Mouse (Mus musculus) CH12.LX (cell line): ENCODE results near the gene Gpatch3. TPM values are rescaled to one million over a fixed set of nuclear protein-coding genes. Genes with fewer than 3 reads are reported as not detected.

ENCODE experiments used
- DNase-seq: peaks from one replicate; pipeline ENCODE4 v3.0.0-alpha.2; 2013; ENCODE audit errors: extremely low read depth
- H3K27ac ChIP-seq: 2 replicates; pipeline ENCODE4 v1.5.1; 2012; ENCODE audit warnings: low read depth, mild to moderate bottlenecking, control low read depth, moderate library complexity; ENCODE audit not compliant: insufficient read depth
- H3K27me3 ChIP-seq: replicated peaks from 2 replicates; pipeline ENCODE3; 2012; ENCODE audit warnings: inconsistent platforms
- H3K36me3 ChIP-seq, 2 experiments: replicated peaks in 1 of 2; 2 replicates each; pipeline versions ENCODE3 to v1.6.1; 2012; ENCODE audit warnings: inconsistent platforms in 1 of 2, low read length in 1 of 2, mild to moderate bottlenecking in 1 of 2, mixed read lengths in 1 of 2, moderate library complexity in 1 of 2; ENCODE audit not compliant: control insufficient read depth in 1 of 2, insufficient read depth in 1 of 2
- H3K4me1 ChIP-seq, 2 experiments: 2 replicates each; pipeline ENCODE4 v1.6.1; 2012; ENCODE audit warnings: inconsistent platforms in 1 of 2, moderate library complexity in 1 of 2; ENCODE audit not compliant: insufficient read depth in 2 of 2, control insufficient read depth in 1 of 2
- H3K4me2 ChIP-seq: 2 replicates; pipeline ENCODE4 v1.6.1; 2012; ENCODE audit warnings: low read depth, mild to moderate bottlenecking, control low read depth; ENCODE audit not compliant: poor library complexity, insufficient read depth, severe bottlenecking
- H3K4me3 ChIP-seq, 3 experiments: fragments of 150-350 bp in 1 of 3; sonication (generic) in 1 of 3; replicated peaks in 1 of 3; 2 replicates each; pipeline versions ENCODE3 to v1.5.1; 2011 to 2012; ENCODE audit warnings: low read depth in 2 of 3, low read length in 2 of 3, mild to moderate bottlenecking in 2 of 3, moderate library complexity in 2 of 3, control low read depth in 1 of 3, improper control_type of control experiment in 1 of 3, inconsistent platforms in 1 of 3, mixed read lengths in 1 of 3; ENCODE audit not compliant: poor library complexity in 1 of 3
- H3K79me2 ChIP-seq: replicated peaks from 2 replicates; pipeline ENCODE4 v1.6.1; 2012; ENCODE audit warnings: mild to moderate bottlenecking, moderate library complexity; ENCODE audit not compliant: control insufficient read depth, poor library complexity, insufficient read depth, severe bottlenecking; ENCODE audit errors: extremely low read depth
- H3K9ac ChIP-seq: 2 replicates; pipeline ENCODE4 v1.6.1; 2012; ENCODE audit warnings: low read depth, mild to moderate bottlenecking, control low read depth, moderate library complexity; ENCODE audit not compliant: insufficient read depth
- H3K9me3 ChIP-seq: replicated peaks from 2 replicates; pipeline ENCODE3; 2012; ENCODE audit warnings: low read length, inconsistent platforms, mixed read lengths
- BHLHE40 ChIP-seq: IDR thresholded peaks from 2 replicates; pipeline ENCODE4 v1.6.1; 2011; ENCODE audit warnings: mild to moderate bottlenecking, low read depth, low read length, improper control_type of control experiment
- CTCF ChIP-seq, 2 experiments: IDR thresholded peaks in 1 of 2; conservative IDR thresholded peaks in 1 of 2; 2 replicates each; pipeline ENCODE4 v1.5.1; 2011 to 2012; ENCODE audit warnings: low read depth in 2 of 2, low read length in 2 of 2, improper control_type of control experiment in 1 of 2, inconsistent platforms in 1 of 2, mild to moderate bottlenecking in 1 of 2, moderate library complexity in 1 of 2
- E2F4 ChIP-seq: IDR thresholded peaks from 2 replicates; pipeline ENCODE4 v1.6.1; 2011; ENCODE audit warnings: low read depth, low read length, improper control_type of control experiment; ENCODE audit not compliant: insufficient replicate concordance
- GABPA ChIP-seq: IDR thresholded peaks from 2 replicates; pipeline ENCODE4 v1.6.1; 2012; ENCODE audit warnings: low read depth, low read length, improper control_type of control experiment, inconsistent platforms; ENCODE audit not compliant: insufficient replicate concordance
- HCFC1 ChIP-seq: IDR thresholded peaks from 2 replicates; pipeline ENCODE4 v1.6.1; 2012; ENCODE audit warnings: low read depth, mild to moderate bottlenecking, inconsistent platforms, low read length, improper control_type of control experiment
- IRF4 ChIP-seq: IDR thresholded peaks from 2 replicates; pipeline ENCODE4 v1.6.1; 2014; ENCODE audit warnings: low read depth, mild to moderate bottlenecking, inconsistent platforms, low read length, improper control_type of control experiment
- JUND ChIP-seq: conservative IDR thresholded peaks from 2 replicates; pipeline ENCODE4 v1.6.1; 2011; ENCODE audit warnings: low read depth, low read length, improper control_type of control experiment
- MAFK ChIP-seq: IDR thresholded peaks from 2 replicates; pipeline ENCODE4 v1.6.1; 2011; ENCODE audit warnings: low read length, improper control_type of control experiment; ENCODE audit not compliant: insufficient replicate concordance
- MYC ChIP-seq: IDR thresholded peaks from 2 replicates; pipeline ENCODE4 v1.6.1; 2011; ENCODE audit warnings: low read depth, mild to moderate bottlenecking, improper control_type of control experiment, low read length
- NELFE ChIP-seq: IDR thresholded peaks from 2 replicates; pipeline ENCODE4 v1.6.1; 2011; ENCODE audit warnings: low read depth, low read length, improper control_type of control experiment
- NRF1 ChIP-seq: IDR thresholded peaks from 2 replicates; pipeline ENCODE4 v1.6.1; 2014; ENCODE audit warnings: low read depth, mild to moderate bottlenecking, inconsistent platforms, low read length, improper control_type of control experiment, moderate library complexity
- POLR2A ChIP-seq: IDR thresholded peaks from 2 replicates; pipeline ENCODE4 v1.6.1; 2011; ENCODE audit warnings: low read depth, mild to moderate bottlenecking, improper control_type of control experiment, low read length
- POLR2AphosphoS2 ChIP-seq: IDR thresholded peaks from 2 replicates; pipeline ENCODE4 v1.6.1; 2011; ENCODE audit warnings: low read depth, low read length, improper control_type of control experiment
- RAD21 ChIP-seq: IDR thresholded peaks from 2 replicates; pipeline ENCODE4 v1.6.1; 2011; ENCODE audit warnings: low read depth, mild to moderate bottlenecking, low read length, improper control_type of control experiment, moderate library complexity
- RCOR1 ChIP-seq: conservative IDR thresholded peaks from 2 replicates; pipeline ENCODE4 v1.6.1; 2012; ENCODE audit warnings: low read depth, mild to moderate bottlenecking, inconsistent platforms, low read length, improper control_type of control experiment
- SIN3A ChIP-seq: IDR thresholded peaks from 2 replicates; pipeline ENCODE4 v1.6.1; 2012; ENCODE audit warnings: low read length, improper control_type of control experiment, inconsistent platforms
- SMC3 ChIP-seq: IDR thresholded peaks from 2 replicates; pipeline ENCODE4 v1.6.1; 2011; ENCODE audit warnings: low read depth, low read length, improper control_type of control experiment
- TBP ChIP-seq: conservative IDR thresholded peaks from 2 replicates; pipeline ENCODE4 v1.6.1; 2011; ENCODE audit warnings: low read depth, low read length, improper control_type of control experiment
- TCF12 ChIP-seq: IDR thresholded peaks from 2 replicates; pipeline ENCODE4 v1.6.1; 2014; ENCODE audit warnings: low read depth, mild to moderate bottlenecking, inconsistent platforms, low read length, improper control_type of control experiment
- UBTF ChIP-seq: IDR thresholded peaks from 2 replicates; pipeline ENCODE4 v1.6.1; 2012; ENCODE audit warnings: low read depth, mild to moderate bottlenecking, inconsistent platforms, low read length, improper control_type of control experiment, moderate library complexity
- USF1 ChIP-seq: IDR thresholded peaks from 2 replicates; pipeline ENCODE4 v1.6.1; 2014; ENCODE audit warnings: low read depth, mild to moderate bottlenecking, inconsistent platforms, low read length, improper control_type of control experiment
- USF2 ChIP-seq: conservative IDR thresholded peaks from 2 replicates; pipeline ENCODE4 v1.6.1; 2011; ENCODE audit warnings: low read depth, low read length, improper control_type of control experiment
- ZC3H11A ChIP-seq: IDR thresholded peaks from 2 replicates; pipeline ENCODE4 v1.6.1; 2012; ENCODE audit warnings: low read depth, mild to moderate bottlenecking, inconsistent platforms, low read length, improper control_type of control experiment
- ZKSCAN1 ChIP-seq: IDR thresholded peaks from 2 replicates; pipeline ENCODE4 v1.6.1; 2012; ENCODE audit warnings: low read depth, inconsistent platforms, low read length, improper control_type of control experiment, borderline replicate concordance
- ZNF384 ChIP-seq: IDR thresholded peaks from 2 replicates; pipeline ENCODE4 v1.6.1; 2012; ENCODE audit warnings: low read depth, low read length, improper control_type of control experiment, inconsistent platforms
- dilution Hi-C: fragments of 300-500 bp; cut with MboI; formaldehyde crosslinking; loops from 2 replicates; pipeline ENCODE4 v1.14.3; 2020; ENCODE audit warnings: low sequenced_read_pairs; ENCODE audit not compliant: extremely low pct_unique_long_range_greater_than_20kb, extremely low pct_ligation_motif_present
- in situ Hi-C: fragments of 300-500 bp; cut with MboI; formaldehyde crosslinking; loops from 3 replicates; pipeline ENCODE4 v1.14.3; 2019; ENCODE audit warnings: low sequenced_read_pairs, low pct_ligation_motif_present, low pct_unique_long_range_greater_than_20kb, mixed read lengths
- polyA plus RNA-seq: library from polyadenylated mRNA; unstranded; fragments of >175 nt; gene quantifications from 2 replicates; pipeline ENCODE4 v1.2.1, GENCODE M21; 2012; ENCODE audit warnings: low read depth; ENCODE audit not compliant: insufficient read length
- total RNA-seq, 2 experiments: library from RNA; depleted of rRNA; stranded (reverse); fragments of 300-350 nt in 1 of 2; fragments of >200 nt in 1 of 2; gene quantifications; 2 replicates each; pipeline ENCODE4 v1.2.3; 2012 to 2014

The Gpatch3 gene
- total and polyA plus RNA-seq, 3 experiments, result 7.2 to 20.9 (median 10.8) TPM

- peaks cover 23% of the 10 kb centered on the region for H3K79me2 ChIP-seq
- H3K27me3 ChIP-seq, result no peaks in the 10 kb centered on the region
- H3K4me2 ChIP-seq, result no peak overlapping the region
- H3K4me3 ChIP-seq, result peak overlapping the region in 1 of 3 experiments; percentile 13
- H3K9me3 ChIP-seq, result no peaks in the 10 kb centered on the region
- peaks cover 18 to 59% of the 10 kb centered on the region in 2 experiments for H3K36me3 ChIP-seq
- TF ChIP-seq POLR2A, result no peak
- no peak for TF ChIP-seq TBP
- no peak for TF ChIP-seq TCF12
- no peak for TF ChIP-seq JUND
- no peak for TF ChIP-seq SIN3A
- no peak for TF ChIP-seq POLR2AphosphoS2
- no peak for TF ChIP-seq GABPA
- no peak for TF ChIP-seq HCFC1
- TF ChIP-seq RCOR1, result no peak
- TF ChIP-seq NELFE, result no peak
- TF ChIP-seq SMC3, result no peak
- no peak for TF ChIP-seq ZNF384
- TF ChIP-seq E2F4, result no peak
- no peak for TF ChIP-seq NRF1
- no peak for TF ChIP-seq IRF4
- no peak for TF ChIP-seq CTCF (conservative IDR thresholded peaks at IDR 0.05 in 1 of 2, IDR thresholded peaks at IDR 0.05 in 1 of 2; ENCODE audit: low read depth in 2 of 2, low read length in 2 of 2)
- no peak for TF ChIP-seq ZC3H11A
- TF ChIP-seq MYC, result no peak
- no peak for TF ChIP-seq UBTF
- TF ChIP-seq USF2, result no peak
- DNase-seq, result no peak
- H3K27ac ChIP-seq, result peak overlapping the region; percentile 59
- H3K9ac ChIP-seq, result no peak overlapping the region
- dilution Hi-C loops (no loop called here), in situ Hi-C loops (no loop called here)
- H3K4me1 ChIP-seq, result peaks cover 31 to 86% of the 10 kb centered on the region in 2 experiments
Measured at GRCm38 (mm10) chr4:133625621-133626071, 51.1 kb downstream of the Gpatch3 start.

- dilution Hi-C loops, result no loop called here
- H3K27me3 ChIP-seq, result no peaks in the 10 kb centered on the region
- H3K79me2 ChIP-seq, result peaks cover 28% of the 10 kb centered on the region
- peaks cover 26 to 85% of the 10 kb centered on the region in 2 experiments for H3K4me1 ChIP-seq
- DNase-seq, result no peak
- peak overlapping the region; percentile 59 for H3K27ac ChIP-seq
- H3K4me2 ChIP-seq, result no peak overlapping the region
- peak overlapping the region in 1 of 3 experiments; percentile 13 for H3K4me3 ChIP-seq
- no peak for TF ChIP-seq BHLHE40
- TF ChIP-seq ZC3H11A, result no peak
- no peak for TF ChIP-seq NELFE
- TF ChIP-seq ZNF384, result no peak
- no peak for TF ChIP-seq USF1
- TF ChIP-seq NRF1, result no peak
- TF ChIP-seq TBP, result no peak
- no peak for TF ChIP-seq SMC3
- TF ChIP-seq MAFK, result no peak
- no peak for TF ChIP-seq RAD21
- TF ChIP-seq ZKSCAN1, result no peak
- no peak overlapping the region for H3K9ac ChIP-seq
- no peaks in the 10 kb centered on the region for H3K9me3 ChIP-seq
- in situ Hi-C loops, result no loop called here
- H3K36me3 ChIP-seq, result peaks cover 18 to 60% of the 10 kb centered on the region in 2 experiments
Measured at GRCm38 (mm10) chr4:133626221-133626620, 51.7 kb downstream of the Gpatch3 start.
